Mouse (Mus musculus): ENCODE data around the gene Gbp7.
"Not testable (repeated sequence)": the region's sequence is repeated elsewhere in the genome, so short reads cannot be mapped to it uniquely, and the experiment has no call there.

Gene Gbp7

DNA sequence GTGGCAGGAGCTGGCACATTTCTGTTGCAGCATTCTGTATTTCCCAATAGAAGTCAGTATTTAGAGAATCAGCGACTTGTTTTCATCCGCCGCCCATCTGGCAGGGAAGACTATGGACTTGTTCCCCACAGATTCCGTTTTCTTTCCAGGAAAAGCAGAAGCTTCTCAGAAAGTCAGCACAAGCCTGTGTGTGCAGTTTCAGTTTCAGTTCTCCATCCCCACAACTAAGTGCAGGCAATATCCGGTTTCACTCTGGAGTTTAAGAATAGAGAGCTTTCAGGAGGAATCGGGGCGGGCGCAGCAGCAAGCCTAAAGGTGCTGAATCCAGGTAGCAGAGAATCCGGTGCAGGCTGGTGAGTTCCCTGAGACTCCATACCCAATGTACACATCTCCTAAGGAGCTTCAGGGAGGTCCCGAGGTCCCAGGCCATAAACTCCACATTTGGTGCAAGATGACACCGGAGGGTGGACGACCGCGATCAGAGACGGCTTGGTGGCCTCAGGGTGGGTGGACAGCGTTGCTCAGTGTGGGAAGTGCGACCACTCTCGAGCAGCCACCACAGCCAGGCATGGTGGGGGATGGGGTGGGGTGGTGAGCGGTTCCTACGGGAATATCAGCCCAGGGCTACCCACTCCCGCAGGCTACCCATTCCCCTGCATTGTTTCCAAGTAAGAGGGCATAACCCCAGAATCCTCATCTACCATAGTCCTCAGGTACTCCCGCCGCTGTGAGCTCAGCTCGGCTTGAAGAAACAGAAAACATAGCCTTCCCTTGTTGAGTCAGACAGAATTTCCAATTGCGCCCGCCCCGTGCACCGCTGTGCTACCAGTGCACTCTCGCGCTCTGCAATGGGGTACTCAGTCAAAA is at the start of gene Gbp7:
Gene Gbp7 (plus strand): TSS at position 256 of the 867 bp plus-strand sequence.
- peak; percentile 3 for DNase-seq (ENCODE audit: low spot score)

DNA sequence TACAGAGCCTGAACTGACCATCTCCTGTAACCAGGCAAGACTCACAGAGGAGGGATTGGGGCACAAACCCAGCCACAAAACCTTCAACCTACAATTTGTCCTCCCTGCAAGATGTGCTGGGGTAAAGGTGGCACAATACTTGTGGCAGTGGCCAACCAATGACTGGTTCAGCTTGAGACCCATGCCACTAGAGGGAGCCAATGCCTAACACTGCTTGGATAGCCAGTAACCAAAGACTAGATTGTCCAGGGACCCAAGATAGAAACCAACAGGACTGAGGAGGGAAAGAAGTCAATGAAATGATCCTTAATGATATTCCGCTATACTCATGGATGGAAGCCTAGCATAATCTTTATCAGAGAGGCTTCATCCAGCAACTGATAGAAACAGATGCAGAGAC is 39.7 kb upstream of the Gbp7 start:
- peak; percentile 53 for DNase-seq (ENCODE audit: low spot score)

DNA sequence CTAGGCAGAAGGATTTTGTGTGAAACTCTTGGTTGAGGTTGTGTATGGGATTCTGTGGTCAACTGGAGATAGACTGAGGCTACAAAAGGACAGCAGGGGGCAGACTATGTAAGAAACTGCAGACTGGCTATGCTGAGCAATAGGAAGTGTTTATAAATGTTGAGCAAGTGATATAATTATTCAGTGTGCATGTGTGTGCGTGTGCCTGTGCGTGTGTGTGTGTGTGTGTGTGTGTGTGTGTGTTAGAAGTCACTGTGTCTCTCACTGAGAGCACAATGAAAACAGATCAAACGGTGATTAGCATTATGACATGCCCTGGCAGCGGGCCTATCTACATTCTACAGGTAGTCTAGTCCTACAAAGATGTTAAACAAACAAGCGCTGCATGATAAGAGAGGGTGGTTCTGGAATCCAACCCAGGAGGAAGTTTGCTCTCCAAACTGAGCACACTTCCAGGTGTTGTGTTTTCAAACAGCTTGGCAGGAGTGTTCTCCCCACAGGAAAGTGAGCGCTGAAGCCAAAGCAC is 36.5 kb upstream of the Gbp7 start, which contains the start of gene Gbp5:
Gene Gbp5 (plus strand): TSS at position 443 of the 526 bp plus-strand sequence.
- peak; percentile 17 for DNase-seq (ENCODE audit: low spot score)

DNA sequence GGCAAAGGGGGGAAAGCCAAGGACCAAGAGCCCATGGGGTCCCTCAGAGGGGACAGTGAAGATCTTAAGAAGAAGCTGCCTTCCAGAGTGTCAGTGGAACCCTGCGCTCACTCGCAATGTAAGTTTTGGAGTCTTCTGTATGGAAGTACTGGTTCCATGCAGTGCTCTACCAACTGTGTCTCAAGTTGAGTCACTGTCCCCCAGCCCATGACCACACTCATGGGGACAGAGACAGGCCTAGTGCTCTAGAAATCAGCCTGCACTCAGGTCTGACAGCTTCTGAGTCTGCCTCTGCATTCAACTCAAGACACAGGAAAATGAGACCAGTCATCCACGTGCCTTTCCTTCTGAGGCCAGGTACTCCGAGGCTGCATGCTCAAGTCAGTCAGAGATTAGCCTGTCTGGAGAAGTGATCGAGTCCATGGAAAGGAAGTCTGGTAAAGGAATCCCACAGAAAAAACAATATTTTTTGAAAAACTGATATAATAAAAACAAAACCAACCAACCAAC is 34.9 kb upstream of the Gbp7 start:
- no peak for DNase-seq (ENCODE audit: low spot score)

DNA sequence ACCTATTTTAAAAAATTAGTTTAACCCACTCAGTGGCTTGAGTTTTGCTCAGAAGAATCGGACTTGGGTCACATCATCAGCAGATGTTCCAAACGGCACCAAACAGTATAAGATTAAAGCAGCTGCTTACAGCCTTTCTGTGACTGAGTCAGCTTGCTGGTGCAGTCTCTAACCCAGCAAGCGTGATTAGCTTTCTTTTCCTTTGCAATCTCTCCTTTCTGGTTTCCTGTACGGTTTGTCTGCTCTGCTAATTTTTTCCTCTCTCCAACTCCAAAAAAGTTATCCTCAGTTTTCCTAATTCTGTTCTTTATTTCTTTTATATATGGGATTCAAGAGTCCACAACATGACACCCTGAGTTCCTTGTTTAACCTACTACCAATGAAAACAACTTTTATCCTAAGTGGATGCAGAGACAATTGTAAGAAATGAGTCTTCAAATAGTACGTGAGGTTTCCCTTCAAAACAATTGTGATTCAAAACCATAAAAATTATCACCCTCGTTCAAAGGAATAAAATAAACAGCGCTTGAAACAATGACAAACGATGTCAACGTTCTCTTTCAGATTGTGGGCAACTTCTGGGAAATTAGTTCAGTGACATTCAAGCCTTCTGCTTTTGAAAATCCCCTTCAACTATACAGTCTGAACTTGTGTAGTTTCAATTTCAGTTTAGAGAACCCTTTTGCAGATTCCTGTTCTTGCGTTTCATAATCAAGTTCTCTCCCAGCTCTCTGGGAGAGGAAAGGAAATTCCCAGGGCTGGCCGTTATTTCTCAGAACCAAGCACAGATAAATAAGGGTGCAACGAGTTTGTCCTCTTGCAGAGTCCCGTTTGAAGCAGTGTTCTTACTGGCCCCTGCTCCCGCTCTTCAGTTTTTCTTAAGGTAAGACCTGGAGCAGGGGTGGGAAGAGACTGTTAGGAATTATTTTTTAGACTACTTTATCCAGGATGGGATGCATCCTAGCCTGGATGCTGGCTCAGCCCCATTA is 33.7 kb upstream of the Gbp7 start:
- DNase-seq (ENCODE audit: low spot score), result no peak

DNA sequence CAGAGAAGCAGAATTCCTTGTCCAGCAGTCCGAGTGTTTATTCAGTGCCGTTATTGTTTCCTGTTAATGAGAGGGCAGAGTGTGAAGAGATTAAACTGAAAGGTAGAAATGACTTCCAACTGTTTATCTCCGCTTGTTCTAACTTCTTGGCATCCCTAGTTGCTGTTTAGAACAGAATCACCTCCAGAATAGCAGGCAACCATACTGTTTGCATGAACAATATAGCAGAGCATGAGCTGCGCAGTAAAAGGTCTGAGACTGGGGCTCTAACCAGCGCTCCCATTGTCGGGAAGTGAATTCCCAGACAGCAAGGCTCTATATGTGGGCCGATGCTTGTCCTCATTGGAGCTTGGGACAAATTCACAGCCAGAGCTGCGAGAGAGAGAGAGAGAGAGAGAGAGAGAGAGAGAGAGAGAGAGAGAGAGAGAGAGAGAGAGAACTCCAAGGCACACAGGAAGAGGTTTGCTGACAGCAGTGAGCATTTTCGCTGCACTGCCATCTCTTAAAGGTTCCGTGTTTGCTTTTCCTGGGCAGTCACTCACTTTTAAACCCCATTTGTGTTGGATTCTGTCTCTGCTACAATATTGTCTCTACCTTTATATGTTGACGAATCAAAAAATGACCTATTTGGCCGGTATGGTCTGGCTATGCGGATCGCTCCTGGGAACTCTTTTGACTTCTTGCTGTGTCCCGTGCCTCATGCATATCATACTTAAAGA is 32.9 kb upstream of the Gbp7 start:
- no peak for DNase-seq (ENCODE audit: low spot score)

DNA sequence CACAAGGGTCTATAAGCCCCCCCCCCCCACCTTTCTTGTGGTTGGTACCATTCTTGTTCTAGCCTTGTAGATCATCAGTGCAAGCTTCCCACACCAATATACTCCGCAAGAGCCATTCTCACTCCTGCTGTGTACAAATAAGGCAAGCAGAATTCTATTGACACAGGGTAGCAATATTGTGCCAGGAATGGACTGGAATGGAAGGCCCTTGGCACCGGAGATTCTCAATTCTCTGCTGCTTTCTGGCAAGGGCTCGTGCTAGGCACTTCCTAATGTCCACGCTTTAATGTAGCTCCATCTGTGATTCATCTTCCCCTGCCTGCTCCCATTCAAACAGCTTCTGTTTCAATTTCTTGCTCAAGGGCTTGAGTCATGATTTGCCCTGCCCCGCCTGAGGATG is 31.2 kb upstream of the Gbp7 start:
- DNase-seq (ENCODE audit: low spot score), result no peak

DNA sequence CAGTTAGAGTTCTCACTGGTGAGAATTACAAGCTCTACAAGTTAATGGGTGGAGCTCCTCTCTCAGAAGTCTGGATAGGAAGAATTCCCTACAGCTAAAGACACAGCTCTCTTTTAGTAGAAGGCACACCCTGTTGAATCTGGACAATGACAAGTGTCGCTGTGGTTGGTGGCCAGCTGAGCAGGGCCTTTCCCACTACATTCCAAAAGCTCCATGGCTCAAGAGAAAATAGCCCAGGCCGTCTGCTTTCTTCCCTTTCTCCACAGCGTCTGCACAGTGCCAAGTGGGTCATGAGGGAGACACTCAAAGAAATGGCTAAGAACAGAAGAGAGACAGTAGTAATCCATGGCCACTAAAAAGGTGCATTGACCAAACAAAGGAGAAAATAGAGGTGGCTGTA is 2.0 kb upstream of the Gbp7 start:
- DNase-seq (ENCODE audit: low spot score), result no peak

DNA sequence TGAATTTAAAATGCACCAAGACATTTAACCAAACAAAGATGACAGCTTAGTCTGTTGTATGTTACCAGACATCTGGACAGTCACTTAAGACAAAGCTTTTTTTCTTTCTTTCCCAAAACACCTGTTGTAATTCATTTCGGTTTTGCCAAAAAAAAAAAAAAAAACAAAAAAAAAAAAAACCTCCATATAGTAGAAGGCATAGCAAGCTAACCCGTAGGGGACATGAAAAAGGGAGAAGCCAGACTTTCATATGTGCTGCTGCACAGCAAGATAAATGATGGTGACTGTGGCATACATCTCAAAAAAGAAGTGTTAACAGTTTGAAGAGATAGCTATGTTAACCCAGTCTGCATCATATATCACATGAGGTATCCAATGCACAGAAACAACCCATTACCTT is 545 bp upstream of the Gbp7 start:
- no peak for DNase-seq (ENCODE audit: low spot score)

DNA sequence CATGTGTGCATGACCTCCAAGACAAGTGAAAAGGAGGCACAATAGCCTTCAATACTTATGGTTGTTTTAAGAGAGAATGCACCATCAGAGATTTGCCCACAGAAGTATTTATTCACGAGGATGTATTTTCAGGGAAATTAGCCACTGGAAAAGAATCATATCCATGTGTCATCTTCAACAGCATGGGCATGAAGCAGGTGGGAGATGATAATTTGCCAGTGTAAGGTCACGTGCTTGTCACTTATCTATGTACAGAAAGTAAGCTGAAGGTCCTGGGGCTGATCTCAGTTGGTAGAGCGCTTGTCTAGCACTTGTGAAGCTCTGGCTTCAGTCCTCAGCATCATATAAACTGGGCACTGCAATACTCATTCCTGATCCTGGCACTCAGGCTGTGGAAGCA is 1.5 kb downstream of the Gbp7 start:
- no peak for DNase-seq (ENCODE audit: low spot score)

DNA sequence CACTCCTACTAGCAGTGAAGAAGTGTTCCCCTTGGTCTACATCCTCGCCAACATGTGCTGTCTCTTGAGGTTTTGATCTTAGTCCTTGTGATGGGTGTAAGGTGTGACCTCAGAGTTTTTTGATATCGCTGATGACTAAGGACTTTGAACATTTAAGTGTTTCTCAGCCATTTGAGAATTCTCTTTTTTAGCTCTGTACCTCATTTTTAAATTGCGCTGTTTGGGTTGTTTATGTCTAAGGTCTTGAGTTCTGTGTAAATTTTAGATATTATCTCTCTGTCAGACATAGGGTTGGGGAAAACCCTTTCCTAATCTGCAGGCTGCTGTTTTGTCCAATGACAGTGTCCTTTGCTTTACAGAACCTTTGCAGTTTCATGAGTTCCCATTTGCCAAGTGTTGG is 3.0 kb downstream of the Gbp7 start:
- no peak for DNase-seq (ENCODE audit: low spot score)

DNA sequence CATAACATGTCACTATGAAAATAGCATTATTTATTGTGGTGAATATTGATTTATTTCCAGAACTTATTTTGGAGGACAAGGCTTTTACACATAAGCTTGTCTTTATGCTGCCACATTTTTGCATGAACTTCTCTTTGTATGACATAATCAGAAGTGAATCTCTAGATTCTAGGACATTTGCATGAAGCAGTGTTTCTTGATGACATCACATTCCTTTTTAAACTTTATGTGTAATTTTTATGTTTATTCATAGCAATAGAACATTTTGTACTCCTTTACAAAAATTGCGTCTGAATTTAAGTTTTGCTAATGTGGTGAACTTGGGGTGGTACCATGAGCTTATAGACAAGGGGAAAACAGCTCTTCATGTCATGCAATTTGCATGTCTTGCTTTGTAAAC is 5.5 kb downstream of the Gbp7 start:
- no peak for DNase-seq (ENCODE audit: low spot score)

DNA sequence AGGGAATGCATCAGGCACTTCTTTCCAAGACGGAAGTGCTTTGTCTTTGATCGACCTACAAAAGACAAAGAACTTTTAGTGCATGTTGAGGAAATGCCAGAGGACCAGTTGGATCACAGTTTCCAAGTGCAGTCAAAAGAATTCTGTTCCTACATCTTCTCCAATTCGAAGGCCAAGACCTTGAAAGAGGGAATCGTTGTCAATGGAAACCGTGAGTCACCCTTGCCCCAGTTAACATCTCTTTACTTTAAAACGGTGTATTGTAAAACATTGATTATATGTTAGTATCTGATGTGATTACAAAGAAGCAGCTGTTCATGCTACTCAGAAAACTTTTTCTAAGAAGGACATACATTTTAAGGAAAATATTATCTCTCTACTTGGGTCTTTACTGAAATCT is 11.2 kb downstream of the Gbp7 start:
- DNase-seq (ENCODE audit: low spot score), result no peak

DNA sequence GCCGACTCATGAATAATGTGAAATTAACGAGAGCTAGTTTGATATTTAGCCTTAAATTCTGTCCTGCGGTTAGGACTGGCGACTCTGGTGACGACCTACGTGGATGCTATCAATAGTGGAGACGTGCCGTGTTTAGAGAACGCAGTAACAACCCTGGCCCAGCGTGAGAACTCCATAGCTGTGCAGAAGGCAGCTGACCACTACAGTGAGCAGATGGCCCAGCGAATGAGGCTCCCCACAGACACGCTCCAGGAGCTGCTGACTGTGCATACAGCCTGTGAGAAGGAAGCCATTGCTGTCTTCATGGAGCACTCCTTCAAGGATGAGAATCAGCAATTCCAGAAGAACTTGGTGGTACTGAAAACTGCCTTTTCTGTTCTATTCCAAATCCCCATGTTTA is 12.6 kb downstream of the Gbp7 start:
- DNase-seq (ENCODE audit: low spot score), result not testable (repeated sequence)

DNA sequence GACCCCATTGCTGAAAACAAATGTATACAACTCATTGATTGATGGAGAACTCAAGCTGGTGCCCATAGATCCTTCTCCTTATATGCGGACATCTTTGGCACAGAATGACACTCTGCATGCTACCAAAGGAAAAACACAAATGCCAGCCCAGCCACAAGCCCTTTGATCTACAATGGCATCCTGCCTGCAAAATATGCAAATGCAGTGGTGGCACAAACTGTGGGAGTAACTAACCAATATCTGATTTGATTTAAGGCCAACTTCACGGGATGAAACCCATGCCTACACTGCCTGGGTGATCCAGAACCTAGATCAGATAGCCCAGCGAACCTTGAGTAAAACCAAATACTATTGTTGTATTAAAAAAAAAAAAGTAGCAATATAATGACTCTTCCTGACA is 16.5 kb downstream of the Gbp7 start:
- no peak for DNase-seq (ENCODE audit: low spot score)

DNA sequence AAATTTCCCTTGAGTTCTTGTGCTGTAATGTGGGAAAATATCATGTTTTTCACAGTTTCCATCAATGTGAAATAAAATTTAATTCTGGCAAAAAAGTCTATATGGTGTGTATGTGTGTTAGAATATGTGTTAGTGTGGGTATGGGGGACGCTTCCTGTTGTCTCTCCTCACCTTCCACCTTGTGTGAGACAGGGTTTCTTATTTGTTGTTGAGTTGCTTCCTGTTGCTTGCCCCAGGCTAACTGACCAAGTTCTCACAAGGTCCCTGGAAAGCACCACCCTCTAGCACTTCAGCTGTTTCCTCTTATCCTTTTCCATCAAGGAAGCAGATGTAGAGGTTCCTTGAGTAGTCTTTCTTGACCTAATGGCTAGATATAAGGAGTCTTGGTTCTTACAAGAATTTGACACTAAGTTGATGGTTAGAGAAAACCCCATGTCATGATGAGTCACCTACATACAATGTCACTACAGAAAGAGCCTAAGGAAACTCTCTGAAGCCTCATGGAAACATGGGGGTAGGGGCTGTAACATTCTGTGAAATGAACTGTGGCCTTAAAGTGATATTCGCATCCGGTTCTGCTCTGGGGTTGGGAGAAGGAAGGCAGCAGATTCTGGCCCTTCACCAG is 20.0 kb downstream of the Gbp7 start:
- DNase-seq (ENCODE audit: low spot score), result no peak

DNA sequence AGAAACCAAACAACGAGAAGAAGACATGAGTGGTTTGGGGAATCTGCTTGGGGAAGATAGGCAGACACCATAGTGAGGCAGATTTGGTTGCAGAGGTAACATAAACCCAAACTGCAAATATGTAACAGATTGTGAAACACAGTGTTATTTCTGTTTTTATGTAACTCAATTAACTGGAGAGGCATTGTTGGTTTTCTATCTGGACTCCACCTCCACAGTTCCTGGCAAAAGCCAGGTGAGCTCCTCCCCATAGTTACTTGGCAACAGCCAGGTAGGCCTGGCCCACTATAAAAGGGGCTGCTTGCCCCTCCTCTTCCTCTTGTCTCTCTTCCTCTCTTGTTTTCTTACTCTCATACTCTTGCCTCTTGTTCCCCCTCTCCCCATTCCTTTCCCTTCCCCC is 24.5 kb downstream of the Gbp7 start:
- DNase-seq (ENCODE audit: low spot score), result no peak

DNA sequence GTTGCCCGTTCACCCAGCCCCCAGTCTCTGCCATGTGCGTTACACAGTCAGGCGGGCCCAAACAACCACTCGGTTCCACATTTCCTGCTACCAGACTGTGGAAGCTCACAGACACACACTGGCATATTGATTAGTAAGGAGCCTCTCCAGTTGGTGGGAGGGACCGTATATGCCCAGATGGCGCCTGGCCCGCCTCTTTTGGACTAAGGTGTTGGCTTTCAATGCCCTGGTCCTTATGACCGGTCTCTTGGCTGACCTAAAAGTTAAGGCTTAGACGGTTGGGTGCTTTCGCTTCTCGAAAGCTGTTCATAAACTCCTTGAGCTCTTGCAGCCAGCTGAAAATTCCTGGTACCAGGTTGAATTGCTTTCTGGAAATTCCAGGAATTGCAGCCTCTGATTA is 25.5 kb downstream of the Gbp7 start:
- DNase-seq (ENCODE audit: low spot score), result no peak

DNA sequence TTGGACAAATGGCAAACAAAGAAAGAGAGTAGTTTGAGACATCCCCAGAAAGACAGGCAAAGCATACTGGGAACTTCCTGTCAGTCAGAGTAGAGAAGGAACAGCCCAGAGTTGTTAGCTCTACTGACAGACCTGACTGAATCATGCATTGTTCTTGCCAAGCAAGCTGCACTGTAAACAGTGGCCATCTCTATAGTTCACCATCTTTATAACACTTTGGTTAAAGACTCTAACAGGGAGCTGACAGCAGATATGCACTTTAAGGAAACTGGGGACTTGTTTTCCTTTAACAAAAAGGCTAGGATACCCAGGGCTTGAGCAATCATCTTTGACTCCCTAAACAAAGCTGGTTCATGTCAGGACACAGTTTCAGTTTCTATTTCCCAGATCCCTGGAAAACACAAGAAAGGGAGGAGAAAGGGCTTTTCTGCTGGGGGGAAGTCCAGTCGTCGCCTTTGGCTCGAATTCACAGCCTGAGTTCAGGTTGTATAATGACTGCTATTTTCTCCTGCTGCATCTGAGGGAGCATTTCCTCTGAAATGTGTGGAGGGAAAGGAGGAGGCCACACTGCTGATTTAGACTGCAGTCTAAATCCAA is 29.6 kb downstream of the Gbp7 start, which contains the start of gene Gbp3:
Gene Gbp3 (plus strand): TSS at position 395 of the 597 bp plus-strand sequence.
- DNase-seq (ENCODE audit: low spot score), result no peak

DNA sequence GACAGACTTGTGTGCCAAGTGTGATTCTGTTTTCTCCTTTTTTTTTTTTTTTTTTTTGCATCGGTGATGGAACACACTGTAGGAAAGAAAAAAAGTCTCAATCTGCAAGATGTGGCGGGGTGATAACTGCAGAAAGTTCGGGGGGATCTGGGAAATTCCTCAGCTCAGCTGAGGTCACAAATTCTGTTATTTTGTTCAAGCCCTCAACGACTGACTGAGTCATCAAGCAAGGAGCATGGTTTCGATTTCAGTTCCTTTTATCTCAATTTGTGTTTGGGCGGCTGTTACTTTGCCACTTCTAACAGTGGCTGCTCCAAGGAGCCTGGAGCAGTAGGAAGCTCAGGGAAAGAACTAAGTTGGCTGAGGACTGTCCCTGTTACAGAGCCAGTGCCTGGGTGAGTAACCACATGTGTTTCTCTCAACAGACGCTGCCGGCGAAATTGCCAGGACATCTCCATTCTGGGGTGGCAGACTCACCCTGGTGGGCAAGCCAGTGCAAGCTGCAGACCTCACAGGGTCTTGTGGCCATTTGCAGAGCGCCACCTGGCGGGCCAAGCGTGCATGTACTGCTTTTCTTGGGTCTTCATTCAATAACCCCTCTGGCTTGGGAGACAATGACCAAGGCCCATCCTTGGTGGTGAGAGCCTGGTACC is 30.3 kb downstream of the Gbp7 start:
- peak; percentile 42 for DNase-seq (ENCODE audit: low spot score)
